Mouse (Mus musculus): Measurements from ENCODE around the gene Aplp2. TPM values are rescaled to one million over a fixed set of nuclear protein-coding genes. Genes with fewer than 3 reads are reported as not detected.

The Aplp2 gene
- polyA plus RNA-seq, 1 experiment from 2014 or later: 292 TPM

DNA sequence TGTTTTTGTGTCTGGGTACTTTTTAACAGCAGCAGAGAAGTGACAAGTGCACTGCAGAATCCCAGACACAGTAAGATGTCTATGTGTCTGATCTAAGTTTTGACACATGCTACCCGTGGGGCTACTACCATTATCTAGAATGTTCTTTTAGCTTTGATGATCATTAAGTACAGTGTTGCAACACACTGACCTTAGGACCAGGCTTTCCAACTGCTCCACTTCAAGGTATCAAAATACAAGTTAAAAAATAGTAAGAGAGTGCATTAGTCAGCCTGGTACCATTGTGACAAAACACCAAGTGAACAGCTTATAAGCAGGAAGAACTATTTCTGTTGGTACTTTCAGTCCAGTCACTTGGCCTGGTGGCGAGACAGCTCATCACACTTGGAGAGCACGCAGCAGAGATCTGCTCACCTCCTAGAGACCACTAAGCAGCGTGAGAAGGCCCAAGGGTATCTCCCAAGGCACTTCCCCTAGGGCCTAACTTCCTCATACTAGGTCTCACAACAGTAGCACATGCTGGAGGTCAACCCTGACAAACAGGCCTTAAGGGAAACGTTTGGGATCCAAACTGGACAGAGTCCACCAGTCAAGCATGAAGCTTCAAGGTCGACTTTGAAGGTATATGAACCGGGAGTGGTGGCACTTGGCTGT is 66.2 kb downstream of the Aplp2 start:
- Histone ChIP-seq H3K9ac (no peak overlapping the region), H3K4me3 (no peak overlapping the region), H3K4me1 (peaks cover 23% of the 10 kb centered on the region), H3K36me3 (peaks cover 41% of the 10 kb centered on the region), H3K27me3 (replicated peaks) (no peaks in the 10 kb centered on the region), H3K27ac (replicated peaks) (peak overlapping the region; percentile 30), H3K9me3 (no peaks in the 10 kb centered on the region), H3K4me2 (no peak overlapping the region)
- 52% methylated on average over 7 of the region's 7 CpGs for WGBS
- ATAC-seq (ENCODE audit: extremely low read depth, insufficient number of reproducible peaks, low FRiP score, low TSS enrichment): no peak

DNA sequence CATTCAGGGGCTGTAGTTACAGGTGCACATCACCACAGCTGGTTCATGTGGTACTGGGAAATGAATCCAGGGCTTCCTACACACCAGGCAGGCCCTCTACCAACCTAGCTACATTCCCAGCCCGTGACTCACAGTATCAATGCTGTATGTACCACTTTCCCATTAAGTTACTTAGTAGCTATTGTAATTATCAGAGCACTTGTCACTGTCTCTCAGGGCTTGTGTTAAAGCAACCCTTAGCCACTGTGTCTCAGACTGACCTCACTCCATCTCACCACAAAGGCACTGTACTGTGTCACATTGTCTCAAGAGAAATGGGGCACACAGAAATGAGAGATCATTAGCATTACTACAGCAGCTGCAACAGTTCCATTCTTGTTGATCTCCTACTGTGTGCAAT is 68.7 kb downstream of the Aplp2 start:
- Histone ChIP-seq H3K9me3 (no peaks in the 10 kb centered on the region), H3K27ac (replicated peaks) (no peak overlapping the region), H3K4me1 (peaks cover 23% of the 10 kb centered on the region), H3K36me3 (peaks cover 17% of the 10 kb centered on the region), H3K4me3 (no peak overlapping the region), H3K4me2 (no peak overlapping the region), H3K9ac (no peak overlapping the region), H3K27me3 (replicated peaks) (no peaks in the 10 kb centered on the region)
- no peak for ATAC-seq (ENCODE audit: extremely low read depth, insufficient number of reproducible peaks, low FRiP score, low TSS enrichment)
- 56% methylated on average over 1 of the region's 1 CpGs for WGBS

DNA sequence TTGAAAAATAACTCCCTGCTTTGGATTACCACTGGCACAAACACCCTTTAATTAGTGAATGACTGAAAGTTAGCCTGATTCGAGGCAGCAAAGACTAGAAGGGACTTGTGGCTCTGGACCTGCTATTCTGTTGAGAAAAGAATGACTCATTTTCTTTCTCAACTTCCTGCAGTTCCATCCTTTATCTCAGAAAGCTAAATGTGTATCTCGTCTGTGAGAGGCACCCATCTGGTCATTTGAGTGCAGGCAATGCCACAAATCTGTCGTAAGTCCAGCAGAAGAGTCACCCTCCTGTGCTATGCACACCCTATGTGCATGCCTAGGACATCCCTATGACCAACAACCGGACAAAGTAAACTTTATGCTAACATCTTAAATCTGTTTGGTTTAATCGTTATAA is 78.5 kb downstream of the Aplp2 start:
- H3K9ac ChIP-seq: no peak overlapping the region
- peaks cover 81% of the 10 kb centered on the region for H3K27me3 ChIP-seq (replicated peaks)
- no peak overlapping the region for H3K27ac ChIP-seq (replicated peaks)
- H3K9me3 ChIP-seq: no peaks in the 10 kb centered on the region
- 65% methylated on average over 5 of the region's 5 CpGs for WGBS
- H3K4me2 ChIP-seq: no peak overlapping the region
- H3K36me3 ChIP-seq: no peaks in the 10 kb centered on the region
- peaks cover 20% of the 10 kb centered on the region for H3K4me1 ChIP-seq
- no peak for ATAC-seq (ENCODE audit: extremely low read depth, insufficient number of reproducible peaks, low FRiP score, low TSS enrichment)
- H3K4me3 ChIP-seq: no peak overlapping the region

DNA sequence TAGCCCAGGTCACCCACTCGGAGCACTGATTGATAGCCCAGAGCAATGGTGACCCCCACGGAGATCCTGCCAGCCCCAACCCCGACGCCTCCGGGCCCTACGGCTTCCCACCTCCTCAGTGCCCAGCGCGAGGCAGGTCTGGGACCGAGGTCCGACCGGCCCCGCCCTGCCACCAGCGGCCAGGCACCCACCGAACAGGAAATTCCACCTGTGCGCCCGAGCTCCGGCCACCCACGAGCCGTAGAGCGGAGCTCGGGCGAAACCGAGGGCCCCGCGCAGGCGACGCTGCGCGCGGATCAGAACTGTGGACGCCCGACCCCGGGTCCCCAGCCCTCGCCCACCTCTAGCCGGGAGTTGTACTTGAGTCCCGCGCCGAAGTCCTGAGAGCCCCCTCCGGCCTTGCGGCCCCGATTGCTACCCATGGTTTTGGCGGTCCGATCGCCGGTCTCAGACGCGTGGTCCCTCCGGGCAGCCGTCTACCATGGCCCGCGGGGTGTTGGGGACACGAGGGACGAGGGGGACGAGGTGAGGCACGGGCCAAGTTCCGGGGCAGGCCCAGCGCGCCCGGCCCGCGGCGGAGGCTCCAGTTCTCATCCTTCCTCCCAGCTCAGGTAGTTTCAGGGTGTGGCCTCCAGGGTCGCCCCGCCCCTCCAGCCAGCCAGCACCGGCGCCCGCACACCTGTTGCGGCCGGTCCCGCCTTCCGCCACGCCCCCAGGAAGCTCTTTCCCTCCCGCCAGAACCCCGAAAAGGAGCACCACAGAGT is 80.2 kb downstream of the Aplp2 start, which contains the start of gene St14:
Gene St14, minus strand, starts transcription at position 649 of the 764 bp plus-strand sequence.
- H3K4me2 ChIP-seq: peak within 1 kb of the TSS; percentile 95
- H3K36me3 ChIP-seq: no peaks in the 10 kb centered on the region
- no peak within 1 kb of the TSS for H3K27ac ChIP-seq (replicated peaks)
- WGBS: under 1% methylated on average over 72 of the region's 74 CpGs
- peak within 1 kb of the TSS; percentile 60 for H3K4me3 ChIP-seq
- no peak for ATAC-seq (ENCODE audit: extremely low read depth, insufficient number of reproducible peaks, low FRiP score, low TSS enrichment)
- peaks cover 20% of the 10 kb centered on the region for H3K4me1 ChIP-seq
- no peaks in the 10 kb centered on the region for H3K9me3 ChIP-seq
- H3K9ac ChIP-seq: peak within 1 kb of the TSS; percentile 76
- peaks cover 96% of the 10 kb centered on the region for H3K27me3 ChIP-seq (replicated peaks)

DNA sequence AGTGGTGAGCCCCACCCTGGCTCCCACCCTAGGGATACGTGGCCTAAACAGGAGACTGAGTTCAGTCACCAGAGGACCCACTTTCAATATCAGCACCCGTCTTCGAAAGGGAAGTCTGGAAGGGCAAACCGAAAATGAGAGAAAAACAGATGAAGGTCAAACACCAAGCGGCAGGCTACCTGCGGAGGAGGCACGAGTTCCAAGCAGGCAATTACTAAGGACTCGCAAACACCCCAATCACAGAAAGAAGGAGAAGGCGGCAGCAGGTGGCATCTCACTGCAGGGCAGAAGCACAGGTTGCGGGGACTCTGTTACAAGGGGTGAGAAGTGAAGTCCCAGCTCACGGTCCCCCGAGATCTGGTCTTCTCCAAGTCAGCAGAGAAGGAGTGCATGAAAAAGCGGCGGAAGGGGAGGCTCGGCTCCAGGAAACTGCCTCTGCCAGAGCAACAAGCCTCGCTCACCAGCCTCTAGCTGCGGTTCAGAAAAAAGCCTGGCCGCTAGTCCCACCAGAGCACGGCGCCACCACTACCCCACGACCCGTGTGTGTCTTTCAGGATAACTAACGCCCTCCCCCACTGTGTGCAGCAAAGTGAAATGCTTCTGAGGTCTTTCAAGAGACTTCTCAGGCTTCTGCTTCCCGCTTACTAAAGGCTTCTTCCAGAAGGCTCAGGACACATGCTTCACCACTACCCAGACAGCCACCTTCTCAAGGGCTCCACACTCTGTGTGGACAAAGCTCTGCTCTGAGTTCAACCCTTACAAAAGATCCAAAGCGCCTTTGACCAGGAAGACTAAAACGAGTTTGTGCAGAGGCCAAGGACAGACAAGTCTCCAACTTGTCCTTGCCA is 81.0 kb downstream of the Aplp2 start:
- 9% methylated on average over 26 of the region's 26 CpGs for WGBS
- Histone ChIP-seq H3K27ac (replicated peaks) (no peak overlapping the region), H3K4me1 (peaks cover 20% of the 10 kb centered on the region), H3K36me3 (no peaks in the 10 kb centered on the region), H3K4me3 (peak overlapping the region; percentile 60), H3K4me2 (peak overlapping the region; percentile 95), H3K27me3 (replicated peaks) (peaks cover 90% of the 10 kb centered on the region), H3K9ac (peak overlapping the region; percentile 76), H3K9me3 (no peaks in the 10 kb centered on the region)
- ATAC-seq (ENCODE audit: extremely low read depth, insufficient number of reproducible peaks, low FRiP score, low TSS enrichment): no peak

DNA sequence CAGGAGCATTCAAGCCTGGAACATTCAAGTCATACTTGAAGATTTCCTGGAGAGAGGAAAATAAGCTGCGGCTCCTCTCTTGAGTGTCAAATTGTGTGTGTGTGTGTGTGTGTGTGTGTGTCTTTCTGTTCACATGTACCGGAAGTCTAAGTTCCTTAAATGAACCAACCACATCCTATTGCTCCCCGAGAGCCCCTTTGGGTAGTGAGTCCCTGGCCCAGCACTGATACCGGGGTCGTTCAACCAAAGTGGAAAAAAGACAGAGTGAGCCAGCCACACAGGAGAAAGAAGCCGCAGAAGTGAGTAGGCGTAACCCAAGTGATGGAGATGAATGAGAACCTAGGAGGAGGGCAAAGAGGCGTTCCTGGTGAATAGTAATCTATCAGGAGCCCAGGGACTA is 81.7 kb downstream of the Aplp2 start:
- H3K27ac ChIP-seq (replicated peaks): no peak overlapping the region
- H3K4me3 ChIP-seq: peak overlapping the region; percentile 60
- H3K36me3 ChIP-seq: no peaks in the 10 kb centered on the region
- H3K27me3 ChIP-seq (replicated peaks): peaks cover 83% of the 10 kb centered on the region
- no peak for ATAC-seq (ENCODE audit: extremely low read depth, insufficient number of reproducible peaks, low FRiP score, low TSS enrichment)
- WGBS: 59% methylated on average over 8 of the region's 8 CpGs
- H3K4me1 ChIP-seq: peaks cover 20% of the 10 kb centered on the region
- no peaks in the 10 kb centered on the region for H3K9me3 ChIP-seq
- peak overlapping the region; percentile 95 for H3K4me2 ChIP-seq
- H3K9ac ChIP-seq: no peak overlapping the region; the same call in 1 of the 2 replicates

DNA sequence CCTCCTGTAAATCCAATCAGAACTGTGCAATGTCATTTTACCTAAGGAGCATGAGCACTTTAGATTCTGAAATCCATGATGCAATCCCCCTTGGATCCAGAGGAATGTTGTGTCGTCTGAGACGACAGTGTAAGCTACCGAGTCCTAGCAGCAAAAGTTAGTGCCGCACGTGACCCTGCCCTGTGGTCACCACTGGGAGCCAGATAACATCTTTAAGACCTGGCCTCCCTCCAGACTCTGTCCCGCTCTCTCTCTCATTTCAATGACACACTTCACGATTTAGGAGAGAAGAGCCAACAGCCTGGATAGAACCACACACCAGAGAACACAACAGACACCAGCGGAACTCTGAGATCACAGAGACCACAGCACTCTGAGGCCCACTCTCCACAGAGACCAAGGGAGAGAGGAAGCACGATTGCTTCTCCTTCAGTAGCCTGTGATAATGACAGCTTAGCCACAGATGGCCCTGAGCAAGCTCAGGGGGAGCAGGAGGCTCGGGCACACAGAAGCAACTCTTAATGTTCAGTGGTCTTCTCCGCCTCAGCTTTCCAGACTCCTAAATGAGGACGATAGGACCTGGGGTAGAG is 83.6 kb downstream of the Aplp2 start:
- Histone ChIP-seq H3K4me2 (no peak overlapping the region), H3K27ac (replicated peaks) (no peak overlapping the region), H3K27me3 (replicated peaks) (peaks cover 64% of the 10 kb centered on the region), H3K4me3 (no peak overlapping the region), H3K4me1 (peaks cover 20% of the 10 kb centered on the region), H3K9me3 (no peaks in the 10 kb centered on the region), H3K9ac (no peak overlapping the region), H3K36me3 (no peaks in the 10 kb centered on the region)
- ATAC-seq (ENCODE audit: extremely low read depth, insufficient number of reproducible peaks, low FRiP score, low TSS enrichment): no peak
- 60% methylated on average over 12 of the region's 12 CpGs for WGBS

DNA sequence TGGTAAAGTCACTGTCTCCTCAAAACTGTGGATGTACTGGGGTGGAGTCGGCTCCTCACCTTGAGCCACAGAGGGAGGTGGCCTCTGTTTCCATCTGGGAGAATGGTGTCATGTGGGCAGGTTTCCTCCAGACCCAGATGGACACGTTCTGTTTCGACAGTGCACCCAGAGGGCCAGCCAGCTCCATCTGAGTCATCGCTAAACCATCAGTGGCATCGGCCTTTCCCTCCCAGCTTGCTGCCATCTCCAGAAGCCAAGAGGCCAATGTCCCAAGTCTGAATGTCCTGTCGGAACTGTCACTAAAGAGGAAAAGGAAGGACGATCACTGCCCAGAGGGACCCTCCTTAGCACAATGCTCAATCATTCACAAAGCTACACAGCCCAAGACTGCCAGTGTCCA is 85.5 kb downstream of the Aplp2 start:
- no peak overlapping the region for H3K27ac ChIP-seq (replicated peaks)
- 79% methylated on average over 7 of the region's 7 CpGs for WGBS
- H3K4me3 ChIP-seq: no peak overlapping the region
- H3K27me3 ChIP-seq (replicated peaks): peaks cover 45% of the 10 kb centered on the region
- no peaks in the 10 kb centered on the region for H3K36me3 ChIP-seq
- H3K9ac ChIP-seq: no peak overlapping the region
- no peak overlapping the region for H3K4me2 ChIP-seq
- no peak for ATAC-seq (ENCODE audit: extremely low read depth, insufficient number of reproducible peaks, low FRiP score, low TSS enrichment)
- peaks cover 13% of the 10 kb centered on the region for H3K4me1 ChIP-seq
- no peaks in the 10 kb centered on the region for H3K9me3 ChIP-seq

DNA sequence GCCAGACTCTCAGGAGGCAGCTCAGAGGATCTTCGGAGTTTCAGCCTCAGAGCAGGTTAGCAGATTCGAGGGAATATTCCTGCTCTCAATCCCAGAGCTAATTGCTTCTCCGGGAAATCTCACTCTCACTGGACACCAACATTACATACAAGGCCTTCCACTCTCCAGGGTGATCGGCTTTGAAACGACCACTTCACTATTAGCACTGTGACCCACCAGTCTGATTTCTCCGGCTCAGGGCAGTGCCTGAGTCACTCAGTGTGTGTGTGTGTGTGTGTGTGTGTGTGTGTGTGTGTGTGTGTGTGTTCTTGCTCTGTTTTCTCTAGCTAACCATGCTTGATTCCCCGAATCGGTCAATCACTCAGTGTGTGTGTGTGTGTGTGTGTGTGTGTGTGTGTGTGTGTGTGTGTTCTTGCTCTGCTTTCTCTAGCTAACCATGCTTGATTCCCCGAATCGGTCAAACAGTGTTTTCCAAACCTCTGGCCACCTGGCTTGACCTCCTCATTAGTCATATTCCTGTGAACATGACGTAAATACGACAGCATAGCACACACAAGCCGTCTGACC is 89.1 kb downstream of the Aplp2 start:
- WGBS: 71% methylated on average over 13 of the region's 13 CpGs
- Histone ChIP-seq H3K9me3 (no peaks in the 10 kb centered on the region), H3K4me2 (no peak overlapping the region), H3K27me3 (replicated peaks) (peaks cover 9% of the 10 kb centered on the region), H3K9ac (no peak overlapping the region), H3K4me1 (peaks cover 33% of the 10 kb centered on the region), H3K36me3 (no peaks in the 10 kb centered on the region), H3K4me3 (no peak overlapping the region), H3K27ac (replicated peaks) (no peak overlapping the region)
- ATAC-seq (ENCODE audit: extremely low read depth, insufficient number of reproducible peaks, low FRiP score, low TSS enrichment): no peak

DNA sequence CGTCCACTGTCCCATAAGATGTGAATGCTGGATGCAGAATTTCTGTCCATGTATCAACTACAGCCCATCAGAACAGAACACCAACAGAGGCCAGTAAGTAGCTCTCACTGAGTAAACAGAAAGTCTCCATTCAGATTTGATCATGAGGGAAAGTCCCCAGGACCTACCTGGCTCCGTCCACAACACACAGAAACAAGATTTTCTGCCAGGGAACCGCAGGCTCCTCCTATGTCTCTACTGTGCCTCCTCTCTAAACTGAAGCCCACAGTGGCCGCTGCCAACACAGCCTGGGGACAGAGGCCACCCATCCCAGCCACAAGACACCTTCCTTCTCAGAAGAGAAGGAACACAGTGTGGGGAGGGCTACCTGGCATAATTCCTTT is 91.1 kb downstream of the Aplp2 start:
- Histone ChIP-seq H3K27ac (replicated peaks) (0 out of 2 replicates have a peak overlapping the region, but pooled peaks have one; percentile 53), H3K9me3 (no peaks in the 10 kb centered on the region), H3K27me3 (replicated peaks) (no peaks in the 10 kb centered on the region), H3K9ac (no peak overlapping the region), H3K4me2 (peak overlapping the region; percentile 18), H3K4me3 (no peak overlapping the region), H3K4me1 (peaks cover 33% of the 10 kb centered on the region), H3K36me3 (no peaks in the 10 kb centered on the region)
- whole genome bisulfite sequencing: 61% methylated on average over 4 of the region's 4 CpGs
- no peak for ATAC-seq (ENCODE audit: extremely low read depth, insufficient number of reproducible peaks, low FRiP score, low TSS enrichment)

Data from heart, embryonic 13.5 days (tissue).